Mouse (Mus musculus) spleen, adult 2 months (tissue): ENCODE data around the gene Mansc1. TPM values are rescaled to one million over a fixed set of nuclear protein-coding genes. Genes with fewer than 3 reads are reported as not detected.

ENCODE experiments used
- DNase-seq, 2 experiments: peaks; one replicate each; pipeline versions ENCODE4 v3.0.0 to v3.0.0-alpha.2; 2012 to 2021; ENCODE audit warnings: low spot score in 2 of 2, low read depth in 1 of 2
- H3K27ac ChIP-seq: fragments of 200-500 bp; 2 replicates; pipeline ENCODE4 v1.5.1; 2012; ENCODE audit warnings: low read length, inconsistent platforms; ENCODE audit not compliant: insufficient read depth
- H3K27me3 ChIP-seq: fragments of 200-500 bp; 2 replicates; pipeline ENCODE4 v1.6.1; 2012; ENCODE audit warnings: mild to moderate bottlenecking, moderate library complexity, low read length, inconsistent platforms; ENCODE audit not compliant: control insufficient read depth, insufficient read depth
- H3K36me3 ChIP-seq: fragments of 200-500 bp; 2 replicates; pipeline ENCODE4 v1.6.1; 2012; ENCODE audit warnings: mild to moderate bottlenecking, low read length, inconsistent platforms; ENCODE audit not compliant: control insufficient read depth, insufficient read depth
- H3K4me1 ChIP-seq: fragments of 200-500 bp; 2 replicates; pipeline ENCODE4 v1.6.1; 2011; ENCODE audit warnings: inconsistent platforms; ENCODE audit not compliant: control insufficient read depth, insufficient read depth, insufficient read length
- H3K4me3 ChIP-seq: fragments of 200-500 bp; 2 replicates; pipeline ENCODE4 v1.5.1; 2011; ENCODE audit warnings: mild to moderate bottlenecking, inconsistent platforms; ENCODE audit not compliant: insufficient read depth, insufficient read length; ENCODE audit errors: extremely low read depth
- CTCF ChIP-seq: fragments of 200-500 bp; IDR thresholded peaks from 2 replicates; pipeline ENCODE4 v1.5.1; 2011; ENCODE audit warnings: mild to moderate bottlenecking, inconsistent platforms; ENCODE audit not compliant: insufficient read depth, insufficient read length, insufficient replicate concordance; ENCODE audit errors: extremely low read depth
- POLR2A ChIP-seq: fragments of 200-500 bp; IDR thresholded peaks from 2 replicates; pipeline ENCODE4 v1.6.1; 2011; ENCODE audit warnings: low read depth, low read length, inconsistent platforms
- WGBS: fragments of 180-500 bp; shearing (Covaris S2); methylation state at CpG from one replicate; pipeline ENCODE4 v1.1.7; 2018; 5-methylcytosine and 5-hydroxymethylcytosine counted together
- polyA plus RNA-seq: library from polyadenylated mRNA; depleted of rRNA; stranded (reverse); fragments of >200 nt; gene quantifications from 2 replicates; pipeline ENCODE4 v1.2.3, GENCODE M21; 2012; rRNA removed

Gene Mansc1
- polyA plus RNA-seq, 1 experiment = 1.4 TPM

GRCm38 (mm10) chr6:134566248-134566817, 66.0 kb downstream of the Mansc1 start:
- DNase-seq = no peak

GRCm38 (mm10) chr6:134565606-134566247, 66.6 kb downstream of the Mansc1 start:
- H3K4me1 ChIP-seq = peaks cover 4% of the 10 kb centered on the region
- WGBS = 7% methylated on average over 19 of the region's 19 CpGs
- peak overlapping the region; percentile 73 for H3K4me3 ChIP-seq
- no peak for DNase-seq
- H3K36me3 ChIP-seq = no peaks in the 10 kb centered on the region
- no peak overlapping the region for H3K27ac ChIP-seq
- TF ChIP-seq POLR2A (no peak), CTCF (no peak)
- no peaks in the 10 kb centered on the region for H3K27me3 ChIP-seq

More at GRCm38 (mm10) chr6:134566248-134566817, 66.0 kb downstream of the Mansc1 start:
- TF ChIP-seq CTCF (no peak), POLR2A (no peak)
- WGBS = 1% methylated on average over 57 of the region's 64 CpGs
- peaks cover 4% of the 10 kb centered on the region for H3K4me1 ChIP-seq
- H3K27me3 ChIP-seq = no peaks in the 10 kb centered on the region
- peak overlapping the region; percentile 73 for H3K4me3 ChIP-seq
- H3K36me3 ChIP-seq = no peaks in the 10 kb centered on the region
- H3K27ac ChIP-seq = peak overlapping the region; percentile 75

- WGBS = 83% methylated on average over 2 of the region's 2 CpGs
- no peak overlapping the region for H3K27ac ChIP-seq
Observed at GRCm38 (mm10) chr6:134564539-134564938, 67.7 kb downstream of the Mansc1 start.

GRCm38 (mm10) chr6:134559635-134560034, 72.7 kb downstream of the Mansc1 start:
- 85% methylated on average over 3 of the region's 3 CpGs for WGBS
- TF ChIP-seq POLR2A = no peak
- TF ChIP-seq CTCF = no peak
- Histone ChIP-seq H3K4me3 (no peak overlapping the region), H3K27ac (no peak overlapping the region), H3K27me3 (no peaks in the 10 kb centered on the region), H3K4me1 (peaks cover 9% of the 10 kb centered on the region), H3K36me3 (no peaks in the 10 kb centered on the region)
- no peak for DNase-seq

More at GRCm38 (mm10) chr6:134564539-134564938, 67.7 kb downstream of the Mansc1 start:
- TF ChIP-seq POLR2A (no peak), CTCF (no peak)
- no peaks in the 10 kb centered on the region for H3K36me3 ChIP-seq
- H3K4me1 ChIP-seq = peaks cover 6% of the 10 kb centered on the region
- H3K4me3 ChIP-seq = no peak overlapping the region
- DNase-seq = no peak
- H3K27me3 ChIP-seq = no peaks in the 10 kb centered on the region

Other genes starting within 250 kb of the Mansc1 start
- 0.70 and 0.90 TPM in 2 replicates for gene Bcl2l14, start 236.2 kb downstream of the Mansc1 start, polyA plus RNA-seq
- gene Lrp6, start 65.5 kb downstream of the Mansc1 start, polyA plus RNA-seq = 10.8 and 14.7 TPM in 2 replicates
- 9.2 and 12.3 TPM in 2 replicates for gene Borcs5, start 7.0 kb upstream of the Mansc1 start, polyA plus RNA-seq
- gene Dusp16, start 160.1 kb upstream of the Mansc1 start, polyA plus RNA-seq = 6.5 and 8.7 TPM in 2 replicates
- gene Crebl2, start 197.7 kb upstream of the Mansc1 start, polyA plus RNA-seq = 10.2 and 10.9 TPM in 2 replicates